Mouse (Mus musculus) liver, adult 2 months (tissue): ENCODE results near the gene Gm42957. TPM values are rescaled to one million over a fixed set of nuclear protein-coding genes. Genes with fewer than 3 reads are reported as not detected.

Source experiments
- DNase-seq: peaks from one replicate; pipeline ENCODE4 v3.0.0-alpha.2; 2011; ENCODE audit warnings: low read depth, low spot score; ENCODE audit errors: extremely low read depth
- H3K27ac ChIP-seq: fragments of 200-500 bp; replicated peaks from 2 replicates; pipeline ENCODE4 v1.5.1; 2012; ENCODE audit warnings: low read depth, mild to moderate bottlenecking, control low read depth, inconsistent platforms, low read length; ENCODE audit not compliant: insufficient read depth
- H3K27me3 ChIP-seq: fragments of 200-500 bp; 2 replicates; pipeline ENCODE4 v1.6.1; 2012; ENCODE audit warnings: mild to moderate bottlenecking, moderate library complexity, low read length, inconsistent platforms; ENCODE audit not compliant: control insufficient read depth, insufficient read depth
- H3K36me3 ChIP-seq: fragments of 200-500 bp; 2 replicates; pipeline ENCODE4 v1.6.1; 2012; ENCODE audit warnings: low read length, inconsistent platforms; ENCODE audit not compliant: control insufficient read depth, insufficient read depth
- H3K4me1 ChIP-seq: fragments of 200-500 bp; 2 replicates; pipeline ENCODE4 v1.6.1; 2011; ENCODE audit warnings: low read length; ENCODE audit not compliant: control insufficient read depth, insufficient read depth
- H3K4me3 ChIP-seq: fragments of 200-500 bp; 2 replicates; pipeline ENCODE4 v1.5.1; 2011; ENCODE audit warnings: low read depth, mild to moderate bottlenecking, control low read depth, low read length, moderate library complexity; ENCODE audit not compliant: insufficient read depth
- H3K79me2 ChIP-seq: fragments of 200-500 bp; 2 replicates; pipeline ENCODE4 v1.6.1; 2012; ENCODE audit warnings: inconsistent platforms, mild to moderate bottlenecking, low read length, moderate library complexity; ENCODE audit not compliant: control insufficient read depth, insufficient read depth
- H3K9ac ChIP-seq: fragments of 200-500 bp; 2 replicates; pipeline ENCODE4 v1.6.1; 2012; ENCODE audit warnings: low read depth, mild to moderate bottlenecking, control low read depth, inconsistent platforms, low read length
- CTCF ChIP-seq: fragments of 200-500 bp; IDR thresholded peaks from 2 replicates; pipeline ENCODE4 v1.5.1; 2011; ENCODE audit warnings: low read depth, low read length, control low read depth
- POLR2A ChIP-seq: fragments of 200-500 bp; IDR thresholded peaks from 2 replicates; pipeline ENCODE4 v1.6.1; 2011; ENCODE audit warnings: low read length, control low read depth; ENCODE audit not compliant: insufficient read depth; ENCODE audit errors: extremely low read depth
- WGBS: fragments of 180-500 bp; shearing (Covaris S2); methylation state at CpG from one replicate; pipeline ENCODE4 v1.1.7; 2018; 5-methylcytosine and 5-hydroxymethylcytosine counted together
- polyA plus RNA-seq: library from polyadenylated mRNA; depleted of rRNA; stranded (reverse); fragments of >200 nt; gene quantifications from 2 replicates; pipeline ENCODE4 v1.2.3, GENCODE M21; 2012
- total RNA-seq: library from RNA; depleted of rRNA; stranded (reverse); fragments of >200 nt; gene quantifications from 2 replicates; pipeline ENCODE4 v1.2.3, GENCODE M21; 2014

The Gm42957 gene
- total and polyA plus RNA-seq, 2 experiments: 0.28 TPM; not detected in 1

DNA sequence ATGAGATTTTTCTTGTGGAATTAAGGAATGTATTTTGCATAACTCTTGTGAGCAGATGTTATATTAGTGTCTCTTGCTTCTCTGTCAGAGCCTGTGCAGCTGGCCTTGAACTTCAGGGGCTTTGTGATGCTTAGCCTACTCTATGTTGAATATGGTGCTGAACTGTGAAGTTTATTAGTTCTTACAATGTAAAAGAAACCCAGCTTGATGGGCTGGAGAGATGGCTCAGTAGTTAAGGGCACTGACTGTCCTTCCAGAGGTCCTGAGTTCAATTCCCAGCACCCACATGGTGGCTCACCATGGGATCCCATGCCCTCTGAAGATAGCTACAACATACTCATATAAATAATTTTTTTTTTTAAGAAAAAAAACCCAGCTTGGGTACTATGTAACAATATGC lies 3.2 kb upstream of the Gm42957 start:
- peaks cover 14% of the 10 kb centered on the region; the same call in 1 of the 2 replicates for H3K36me3 ChIP-seq
- TF ChIP-seq CTCF (no peak), POLR2A (no peak)
- H3K27me3 ChIP-seq: no peaks in the 10 kb centered on the region
- DNase-seq: no peak
- no peak overlapping the region for H3K9ac ChIP-seq
- no peak overlapping the region for H3K27ac ChIP-seq
- no peak overlapping the region for H3K4me3 ChIP-seq
- peaks cover 4% of the 10 kb centered on the region; the same call in 1 of the 2 replicates for H3K79me2 ChIP-seq
- peaks cover 12% of the 10 kb centered on the region for H3K4me1 ChIP-seq

DNA sequence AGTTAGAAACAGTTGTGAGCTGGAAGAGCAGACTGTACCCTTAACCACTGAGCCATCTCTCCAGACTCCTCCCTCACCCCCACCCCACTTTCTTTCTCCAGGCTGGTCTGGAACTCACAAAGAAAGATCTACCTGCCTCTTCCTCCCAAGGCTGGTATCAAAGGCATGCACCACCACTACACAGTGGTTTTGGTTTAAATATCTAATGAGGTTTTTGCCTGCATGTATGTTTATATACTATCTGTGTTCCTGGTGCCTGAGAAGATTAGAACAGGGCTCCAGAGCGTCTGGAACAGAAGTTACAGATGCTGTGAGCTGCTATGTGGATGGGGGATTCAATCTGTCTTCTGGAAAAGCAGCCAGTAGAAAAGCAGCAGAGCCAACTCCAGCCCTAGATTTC lies 1.3 kb upstream of the Gm42957 start:
- Histone ChIP-seq H3K79me2 (peaks cover 4% of the 10 kb centered on the region; the same call in 1 of the 2 replicates), H3K27ac (no peak overlapping the region), H3K27me3 (no peaks in the 10 kb centered on the region), H3K4me1 (peaks cover 14% of the 10 kb centered on the region), H3K4me3 (no peak overlapping the region), H3K36me3 (peaks cover 20% of the 10 kb centered on the region; the same call in 1 of the 2 replicates), H3K9ac (no peak overlapping the region)
- TF ChIP-seq CTCF (no peak), POLR2A (no peak)
- 91% methylated on average over 1 of the region's 1 CpGs for WGBS
- DNase-seq: no peak

DNA sequence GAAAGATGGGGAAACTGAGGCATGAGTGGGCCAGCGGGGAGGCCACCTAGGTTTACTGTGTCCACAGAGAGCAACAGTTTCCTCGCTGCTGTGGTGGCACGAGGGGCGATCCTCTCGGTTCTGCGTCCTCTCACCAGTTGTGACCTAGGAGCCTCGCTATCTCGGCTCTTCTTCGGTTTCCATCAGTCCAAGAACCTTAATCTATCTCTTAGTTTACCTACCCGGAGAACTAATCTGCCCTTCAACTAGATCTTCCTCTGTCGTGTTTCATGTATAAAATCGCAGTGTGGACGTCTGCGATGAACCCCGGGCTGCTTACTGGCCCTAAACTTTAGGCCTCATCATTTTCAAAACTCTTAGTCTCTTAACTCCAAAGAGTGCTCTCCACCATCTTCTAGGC lies 632 bp downstream of the Gm42957 start:
- 6% methylated on average over 15 of the region's 15 CpGs for WGBS
- peaks cover 14% of the 10 kb centered on the region for H3K4me1 ChIP-seq

DNA sequence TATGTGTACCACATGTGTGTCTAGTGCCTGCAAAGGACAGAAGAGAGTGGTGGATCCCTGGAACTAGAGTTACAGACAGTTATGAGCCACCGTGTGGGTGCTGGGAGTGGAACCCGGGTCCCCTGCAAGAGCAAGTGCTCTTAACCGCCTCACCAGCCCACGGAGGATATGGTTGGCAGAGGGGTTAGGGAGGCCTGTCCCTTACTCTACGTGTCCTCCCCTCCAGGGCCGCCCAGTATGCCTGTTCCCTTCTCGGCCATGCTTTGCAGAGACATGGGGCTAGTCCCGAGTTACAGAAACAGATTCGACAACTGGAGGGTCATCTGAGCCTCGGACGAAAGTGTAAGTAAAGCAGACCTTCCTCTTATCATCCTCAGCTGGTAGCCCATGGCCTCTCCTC lies 1.2 kb downstream of the Gm42957 start:
- peak overlapping the region; percentile 97 for H3K9ac ChIP-seq
- peaks cover 18% of the 10 kb centered on the region; the same call in 1 of the 2 replicates for H3K36me3 ChIP-seq
- no peak overlapping the region for H3K27ac ChIP-seq
- H3K79me2 ChIP-seq: peaks cover 4% of the 10 kb centered on the region; the same call in 1 of the 2 replicates
- H3K4me1 ChIP-seq: peaks cover 14% of the 10 kb centered on the region
- H3K27me3 ChIP-seq: no peaks in the 10 kb centered on the region
- H3K4me3 ChIP-seq: peak overlapping the region; percentile 0; the same call in 1 of the 2 replicates
- no peak for DNase-seq
- WGBS: 66% methylated on average over 11 of the region's 11 CpGs
- no peak for TF ChIP-seq CTCF
- no peak for TF ChIP-seq POLR2A

More for the DNA sequence above, 632 bp downstream of the Gm42957 start:
- H3K4me3 ChIP-seq: peak overlapping the region; percentile 96
- H3K36me3 ChIP-seq: peaks cover 20% of the 10 kb centered on the region; the same call in 1 of the 2 replicates
- H3K27me3 ChIP-seq: no peaks in the 10 kb centered on the region
- H3K9ac ChIP-seq: peak overlapping the region; percentile 97
- DNase-seq: no peak
- peaks cover 4% of the 10 kb centered on the region; the same call in 1 of the 2 replicates for H3K79me2 ChIP-seq
- H3K27ac ChIP-seq: peak overlapping the region; percentile 50
- TF ChIP-seq POLR2A (no peak), CTCF (no peak)

DNA sequence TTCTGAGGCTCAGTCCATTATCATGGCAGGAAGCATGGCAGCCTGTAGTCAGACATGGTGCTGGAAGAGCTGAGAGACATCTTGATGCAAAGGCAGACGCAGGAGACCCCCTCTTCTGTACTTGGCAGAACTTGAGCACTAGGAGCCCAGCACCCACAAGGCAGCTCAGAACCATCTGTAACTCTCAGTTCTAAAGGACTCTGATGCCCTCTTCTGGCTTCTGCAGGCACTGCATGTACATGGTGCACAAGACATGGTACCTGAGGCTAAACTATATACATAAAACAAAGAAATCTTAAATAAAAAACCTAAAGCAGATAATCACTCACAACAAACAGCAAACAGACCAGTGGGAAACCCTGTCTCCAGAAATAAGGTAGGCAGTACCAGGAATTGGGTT lies 3.9 kb downstream of the Gm42957 start:
- Histone ChIP-seq H3K79me2 (peaks cover 4% of the 10 kb centered on the region; the same call in 1 of the 2 replicates), H3K9ac (no peak overlapping the region), H3K27ac (no peak overlapping the region), H3K36me3 (peaks cover 15% of the 10 kb centered on the region; the same call in 1 of the 2 replicates), H3K27me3 (no peaks in the 10 kb centered on the region), H3K4me3 (no peak overlapping the region), H3K4me1 (peaks cover 14% of the 10 kb centered on the region)
- WGBS: 92% methylated on average over 1 of the region's 1 CpGs
- peak; percentile 69 for TF ChIP-seq CTCF
- TF ChIP-seq POLR2A: no peak
- peak; percentile 59 for DNase-seq

DNA sequence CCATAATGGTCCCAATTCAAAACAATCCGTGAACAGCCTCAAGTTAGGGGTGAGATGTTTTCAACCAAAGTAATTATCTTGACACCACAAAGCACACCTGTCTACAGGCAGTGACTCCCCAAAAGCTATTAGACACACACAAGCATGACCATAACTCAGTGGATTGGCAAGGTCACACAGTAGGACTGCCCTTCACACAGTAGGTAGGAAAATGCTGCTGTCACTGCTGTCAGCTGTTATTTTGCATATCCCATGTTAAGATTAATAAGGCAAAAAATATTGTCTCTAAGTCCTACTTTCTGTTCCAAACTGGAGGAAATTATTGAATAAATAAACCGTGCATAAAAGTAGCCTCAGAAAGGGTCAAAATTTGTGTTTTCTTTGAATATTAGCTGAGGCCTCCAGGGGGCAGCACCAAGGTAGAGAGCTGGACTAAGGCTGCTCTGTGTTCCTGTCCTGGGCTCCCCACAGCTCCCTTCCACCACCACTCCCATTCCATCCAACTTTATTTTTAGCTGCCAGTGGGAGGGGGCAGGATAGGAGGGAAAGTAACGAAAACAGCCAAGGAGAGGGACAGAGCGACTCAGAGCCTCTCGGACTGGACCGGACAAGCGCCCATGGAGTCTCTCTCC lies 9.9 kb downstream of the Gm42957 start, which contains the start of gene Itga10:
Itga10 (plus strand) TSS at position 567 of the 632 bp plus-strand sequence.
- no peak for TF ChIP-seq POLR2A
- TF ChIP-seq CTCF: peak; percentile 61
- WGBS: 78% methylated on average over 7 of the region's 7 CpGs
- H3K79me2 ChIP-seq: no peaks in the 10 kb centered on the region; the same call in 1 of the 2 replicates

More for the DNA sequence above, 9.9 kb downstream of the Gm42957 start, which contains the start of gene Itga10:
- no peak for DNase-seq
- Histone ChIP-seq H3K9ac (no peak within 1 kb of the TSS), H3K27me3 (no peaks in the 10 kb centered on the region), H3K27ac (no peak within 1 kb of the TSS; the same call in 1 of the 2 replicates), H3K4me3 (no peak within 1 kb of the TSS), H3K4me1 (peaks cover 16% of the 10 kb centered on the region), H3K36me3 (peaks cover 11% of the 10 kb centered on the region; the same call in 1 of the 2 replicates)
